Mouse (Mus musculus) small intestine, adult 2 months (tissue): ENCODE results near the gene Lysmd1.

Experiments used
- CTCF ChIP-seq: fragments of 200-500 bp; IDR thresholded peaks from 2 replicates; pipeline ENCODE4 v1.5.1; 2012; ENCODE audit warnings: low read depth, mild to moderate bottlenecking, control low read depth, inconsistent platforms, low read length, moderate library complexity, mixed read lengths; ENCODE audit not compliant: insufficient replicate concordance, insufficient read length; ENCODE audit errors: extremely low read depth
- POLR2A ChIP-seq: fragments of 200-500 bp; IDR thresholded peaks from 2 replicates; pipeline ENCODE4 v1.6.1; 2012; ENCODE audit warnings: low read depth, mild to moderate bottlenecking, control low read depth, inconsistent platforms, low read length, moderate library complexity

GRCm38 (mm10) chr3:95136336-95136735, 2.4 kb downstream of the Lysmd1 start:
- TF ChIP-seq CTCF (no peak), POLR2A (no peak)
